Comparison of ENCODE assay signal across 26 mouse cellular contexts in genomic region chr2:60029020-60029419, GRCm38 (mm10).
DNase-seq lines count a peak whose midpoint lies in the region; ATAC-seq and TF ChIP-seq lines count a peak whose summit lies in the region.
"Had no signal": no experiment of that assay in that cellular context is flagged by ENCODE, and none has a peak within 500 bp of the region (broad histone marks: within the 10 kb centered on the region; RNA-seq: fewer than 3 reads in every experiment).

No protein-coding gene starts in this region.

- 85% methylated on average over 5 of the region's 5 CpGs for WGBS in intestine, embryonic 14.5 days
- WGBS in intestine, postnatal 0 days, result 78% methylated on average over 5 of the region's 5 CpGs
- 89% methylated on average over 5 of the region's 5 CpGs for WGBS in kidney, embryonic 16.5 days

- no peaks in the 10 kb centered on the region for H3K9me3 ChIP-seq in intestine, embryonic 14.5 days (ENCODE audit: control insufficient read depth, low read length)
- H3K9me3 ChIP-seq in intestine, postnatal 0 days (ENCODE audit: control insufficient read depth), result no peaks in the 10 kb centered on the region
- no peaks in the 10 kb centered on the region for H3K9me3 ChIP-seq in kidney, embryonic 16.5 days (ENCODE audit: low read length)
- H3K9me3 ChIP-seq: embryonic facial prominence, embryonic 13.5 days; embryonic facial prominence, embryonic 15.5 days; forebrain, embryonic 10.5 days; forebrain, embryonic 12.5 days; G1E had no signal

- H3K27ac ChIP-seq in intestine, embryonic 14.5 days (ENCODE audit: low read depth), result no peak overlapping the region
- H3K27ac ChIP-seq in intestine, postnatal 0 days (ENCODE audit: low read depth, low read length), result no peak overlapping the region
- no peak overlapping the region for H3K27ac ChIP-seq in kidney, embryonic 16.5 days (ENCODE audit: low read length)
- H3K27ac ChIP-seq: embryonic facial prominence, embryonic 13.5 days; embryonic facial prominence, embryonic 15.5 days; forebrain, embryonic 10.5 days; forebrain, embryonic 12.5 days had no signal

- H3K4me3 ChIP-seq in intestine, embryonic 14.5 days (ENCODE audit: low read depth, low read length), result no peak overlapping the region
- H3K4me3 ChIP-seq in intestine, postnatal 0 days (ENCODE audit: low read depth, low read length), result no peak overlapping the region
- H3K4me3 ChIP-seq in kidney, embryonic 16.5 days (ENCODE audit: low read length), result no peak overlapping the region
- H3K4me3 ChIP-seq: embryonic facial prominence, embryonic 13.5 days; embryonic facial prominence, embryonic 15.5 days; erythroblast, embryonic 14.5 days; forebrain, embryonic 10.5 days; forebrain, embryonic 12.5 days had no signal

- H3K9ac ChIP-seq in intestine, embryonic 14.5 days (ENCODE audit: low read length), result no peak overlapping the region
- H3K9ac ChIP-seq in intestine, postnatal 0 days (ENCODE audit: low read depth, low read length), result no peak overlapping the region
- H3K9ac ChIP-seq in kidney, embryonic 16.5 days (replicated peaks; ENCODE audit: low read length), result no peak overlapping the region
- H3K9ac ChIP-seq: embryonic facial prominence, embryonic 13.5 days; embryonic facial prominence, embryonic 15.5 days; forebrain, embryonic 12.5 days had no signal

- 0 out of 2 replicates have a peak, but pooled peaks cover 7% of the 10 kb centered on the region for H3K4me1 ChIP-seq in intestine, embryonic 14.5 days (replicated peaks; ENCODE audit: control insufficient read depth, insufficient read depth, low read length)
- no peaks in the 10 kb centered on the region for H3K4me1 ChIP-seq in intestine, postnatal 0 days (replicated peaks; ENCODE audit: control insufficient read depth, insufficient read depth, low read length)
- no peaks in the 10 kb centered on the region for H3K4me1 ChIP-seq in kidney, embryonic 16.5 days (ENCODE audit: insufficient read depth, low read length)
- H3K4me1 ChIP-seq: embryonic facial prominence, embryonic 13.5 days; embryonic facial prominence, embryonic 15.5 days had no signal

- no peak overlapping the region for H3K4me2 ChIP-seq in intestine, embryonic 14.5 days (ENCODE audit: low read length)
- no peak overlapping the region for H3K4me2 ChIP-seq in intestine, postnatal 0 days (replicated peaks; ENCODE audit: low read depth)
- no peak overlapping the region for H3K4me2 ChIP-seq in kidney, embryonic 16.5 days (replicated peaks; ENCODE audit: low read depth, low read length)
- H3K4me2 ChIP-seq: embryonic facial prominence, embryonic 13.5 days; embryonic facial prominence, embryonic 15.5 days; forebrain, embryonic 12.5 days had no signal

- peak; percentile 9 for DNase-seq in intestine, embryonic 14.5 days (ENCODE audit: low spot score)
- DNase-seq in ES-CJ7 (ENCODE audit: low read depth, low spot score), result peak; percentile 43
- DNase-seq in R1 (ENCODE audit: low read depth, low spot score), result peak; percentile 55
- DNase-seq in adrenal gland, postnatal 4 days (ENCODE audit: low spot score in 2 of 2), result no peak
- DNase-seq: adrenal gland, adult 8-10 months; adrenal gland, postnatal 14 days; adrenal gland, postnatal 36 days; cerebellum, adult 11 months; cerebellum, adult 18-20 months; cerebellum, adult 8-10 months; cerebellum, adult 9-11 months; cerebellum, postnatal 14 days; cerebellum, postnatal 36 days; embryo, embryonic 11 days had no signal

- no peak for ATAC-seq in intestine, embryonic 14.5 days (replicated peaks; ENCODE audit: low FRiP score, low TSS enrichment, low read depth)
- ATAC-seq in intestine, postnatal 0 days, result no peak
- no peak for ATAC-seq in kidney, embryonic 16.5 days (ENCODE audit: low FRiP score, low TSS enrichment)
- ATAC-seq: activated CD4-positive, CD25-positive, alpha-beta regulatory T cell, adult 4 months; forebrain, embryonic 14.5 days; forebrain, embryonic 16.5 days; Patski had no signal

- H3K36me3 ChIP-seq in intestine, embryonic 14.5 days (ENCODE audit: control insufficient read depth, insufficient read depth, low read length), result 0 out of 2 replicates have a peak, but pooled peaks cover 2% of the 10 kb centered on the region
- H3K36me3 ChIP-seq in intestine, postnatal 0 days (ENCODE audit: control insufficient read depth, insufficient read depth), result 0 out of 2 replicates have a peak, but pooled peaks cover 6% of the 10 kb centered on the region
- no peaks in the 10 kb centered on the region for H3K36me3 ChIP-seq in kidney, embryonic 16.5 days (ENCODE audit: insufficient read depth, low read length)
- H3K36me3 ChIP-seq: embryonic facial prominence, embryonic 15.5 days; forebrain, embryonic 12.5 days had no signal

- no peaks in the 10 kb centered on the region for H3K27me3 ChIP-seq in intestine, embryonic 14.5 days (replicated peaks; ENCODE audit: control insufficient read depth, insufficient read depth, low read length)
- H3K27me3 ChIP-seq in intestine, postnatal 0 days (replicated peaks; ENCODE audit: control insufficient read depth, insufficient read depth, low read length), result no peaks in the 10 kb centered on the region
- no peaks in the 10 kb centered on the region for H3K27me3 ChIP-seq in kidney, embryonic 16.5 days (ENCODE audit: insufficient read depth, low read length)
- H3K27me3 ChIP-seq: embryonic facial prominence, embryonic 13.5 days; embryonic facial prominence, embryonic 15.5 days; forebrain, embryonic 12.5 days; Patski had no signal

- no peak for TF ChIP-seq CTCF in intestine, postnatal 0 days (IDR thresholded peaks at IDR 0.05; ENCODE audit: low read depth)

Comparison
In these comparisons a context has a peak if more than half of its experiments do, and no peak if none do; other contexts are left out.
1. DNase-seq: peak in intestine, embryonic 14.5 days (single experiment), ES-CJ7 (single experiment) and R1 (single experiment); none in adrenal gland, postnatal 4 days (0 of 2).